Mouse (Mus musculus): ENCODE measurements around the gene Ccr8.

The Ccr8 gene

DNA sequence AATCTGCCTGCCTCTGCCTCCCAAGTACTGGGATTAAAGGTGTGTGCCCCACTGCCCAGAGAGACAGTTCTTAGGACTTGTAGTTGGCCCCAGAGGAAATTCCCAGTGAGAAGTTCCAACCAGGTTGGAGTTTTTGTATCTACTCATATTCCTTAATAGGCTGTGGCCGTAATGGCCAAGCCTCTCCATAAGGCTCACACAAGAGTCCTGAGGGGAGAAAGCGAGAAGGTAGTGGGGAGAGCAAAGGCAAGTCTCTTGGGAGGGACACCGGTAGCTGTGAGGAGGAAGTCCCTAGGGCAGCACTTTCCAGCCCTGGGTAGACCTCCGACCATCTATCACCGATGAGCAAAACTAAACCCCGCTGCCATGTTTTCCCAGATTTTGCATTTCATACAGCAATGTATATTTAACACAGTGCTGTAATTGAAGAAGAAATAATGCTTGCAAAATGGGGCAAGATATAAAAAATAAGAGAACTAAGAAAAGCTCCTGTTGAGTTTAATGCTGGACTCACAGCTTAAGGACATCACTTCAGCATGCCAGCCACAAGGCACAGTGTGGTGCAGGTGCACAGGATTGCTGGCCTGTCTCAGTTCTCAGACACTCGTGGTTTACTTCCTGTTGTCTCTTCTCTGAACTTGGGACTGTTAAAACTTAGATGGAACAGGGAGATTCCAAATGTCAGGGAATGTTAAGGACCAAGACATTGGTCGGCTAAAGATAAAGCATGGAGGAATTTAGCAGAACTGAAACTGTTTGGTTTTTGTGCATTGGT is 41.3 kb downstream of the Ccr8 start:
- DNase-seq (ENCODE audit: low spot score in 2 of 2) = no peak

GRCm38 (mm10) chr9:120133755-120134475 is 42.0 kb downstream of the Ccr8 start:
- DNase-seq (ENCODE audit: low spot score in 2 of 2) = no peak

DNA sequence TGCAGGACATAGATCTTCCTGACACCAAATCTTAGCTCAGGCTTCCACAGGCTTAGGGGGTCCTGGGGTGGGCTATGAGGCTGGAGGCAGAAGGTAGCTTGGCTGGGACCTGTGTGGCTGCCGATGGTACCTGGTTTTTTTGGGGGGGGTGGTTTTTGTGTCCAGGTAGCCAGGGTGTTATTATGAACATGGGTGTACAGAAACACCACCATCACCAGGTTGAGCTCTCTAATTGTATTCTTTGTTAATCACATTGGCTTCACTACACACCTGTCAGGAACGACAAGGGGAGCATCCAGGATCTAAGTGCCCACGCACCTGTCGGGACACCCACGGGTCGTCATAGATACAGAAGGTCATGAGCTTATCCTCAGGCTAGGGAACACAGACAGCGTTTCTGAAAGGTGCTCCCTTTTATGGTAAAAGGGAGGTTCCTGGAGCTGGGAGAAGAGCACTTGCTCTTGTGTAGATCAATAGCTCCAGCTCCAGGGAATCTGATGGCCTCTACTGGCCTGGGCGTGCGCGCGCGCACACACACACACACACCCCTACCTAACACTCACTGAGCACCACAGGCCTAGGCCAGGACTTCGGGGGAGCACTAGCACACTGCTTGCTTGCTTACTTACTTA is 42.7 kb downstream of the Ccr8 start:
- no peak for DNase-seq (ENCODE audit: low spot score in 2 of 2)

DNA sequence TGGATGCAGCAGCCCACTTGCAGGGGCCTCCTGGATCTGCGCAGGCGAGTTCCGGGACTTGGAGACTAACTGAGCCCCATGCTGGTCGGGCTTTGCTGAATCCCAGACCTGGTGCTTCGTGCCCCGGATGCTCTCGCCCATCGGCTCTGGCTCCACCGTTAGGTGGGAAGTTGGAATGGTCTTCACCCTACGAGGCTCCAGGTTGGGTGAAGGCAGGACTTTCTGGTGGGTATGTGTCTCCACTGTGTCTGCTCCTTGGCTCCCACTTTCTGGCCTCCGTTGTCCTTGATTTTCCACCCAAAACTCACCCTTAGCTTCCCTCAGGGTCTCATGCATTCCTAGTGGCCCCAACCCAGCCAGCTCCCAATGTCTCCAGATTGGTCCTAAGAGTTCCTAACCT is 43.5 kb downstream of the Ccr8 start:
- DNase-seq (ENCODE audit: low spot score in 2 of 2) = no peak

GRCm38 (mm10) chr9:120140652-120141051 is 48.7 kb downstream of the Ccr8 start:
- peak; percentile 77 to 78 for DNase-seq (ENCODE audit: low spot score in 2 of 2)

DNA sequence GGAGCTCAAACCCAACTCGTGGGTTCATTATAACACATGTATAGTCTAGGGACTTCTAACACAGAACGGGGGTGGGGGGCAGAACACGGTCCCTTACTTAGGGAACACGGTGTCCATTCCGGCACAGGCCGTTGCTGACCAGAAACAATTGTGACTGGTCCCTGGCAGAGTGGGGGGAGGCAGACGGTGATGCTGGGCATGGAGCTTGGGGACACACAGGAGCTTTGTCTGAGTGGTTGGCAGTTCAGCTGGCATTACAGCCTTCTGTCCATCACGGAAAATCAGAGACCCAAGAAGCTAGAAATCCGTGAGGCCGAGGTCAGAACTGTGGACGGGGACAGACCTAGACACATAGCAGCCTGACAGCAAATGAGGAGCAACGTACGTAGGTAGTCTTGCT is 52.6 kb downstream of the Ccr8 start:
- DNase-seq (ENCODE audit: low spot score in 2 of 2) = no peak
